Mouse (Mus musculus): ENCODE results near the gene Cd5l. TPM values are rescaled to one million over a fixed set of nuclear protein-coding genes. Genes with fewer than 3 reads are reported as not detected.

Cd5l gene
- polyA plus RNA-seq, 1 experiment from 2014 or later: 0.60 TPM

DNA sequence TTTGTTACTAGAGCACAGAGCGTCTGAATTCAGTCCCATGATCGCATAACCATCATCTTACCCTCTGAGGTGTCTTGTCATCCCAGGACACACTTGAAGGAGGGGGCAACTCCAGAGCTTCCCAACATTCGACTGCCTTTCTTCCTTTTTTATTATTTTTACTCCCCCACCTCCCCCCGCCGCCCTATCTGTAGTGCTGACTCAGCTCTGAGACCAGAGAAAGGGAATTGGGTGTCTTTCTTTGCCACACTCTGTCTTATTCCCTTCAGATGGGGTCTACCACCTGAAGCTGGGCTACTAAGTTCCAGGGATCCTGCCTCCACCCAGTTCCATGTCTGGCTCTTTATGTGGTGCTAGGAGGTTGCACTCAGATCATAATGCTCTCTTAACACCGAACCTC, 52.9 kb downstream of the Cd5l start:
- 78% methylated on average over 6 of the region's 6 CpGs for WGBS
- no peaks in the 10 kb centered on the region for H3K27me3 ChIP-seq
- no peak overlapping the region for H3K4me2 ChIP-seq
- H3K36me3 ChIP-seq: no peaks in the 10 kb centered on the region
- no peak overlapping the region for H3K4me3 ChIP-seq
- ATAC-seq (ENCODE audit: insufficient number of reproducible peaks, low FRiP score, low TSS enrichment, low read depth): no peak
- H3K4me1 ChIP-seq: 0 out of 2 replicates have a peak, but pooled peaks cover 3% of the 10 kb centered on the region
- H3K9ac ChIP-seq: no peak overlapping the region
- no peak overlapping the region for H3K27ac ChIP-seq
- no peaks in the 10 kb centered on the region for H3K9me3 ChIP-seq

DNA sequence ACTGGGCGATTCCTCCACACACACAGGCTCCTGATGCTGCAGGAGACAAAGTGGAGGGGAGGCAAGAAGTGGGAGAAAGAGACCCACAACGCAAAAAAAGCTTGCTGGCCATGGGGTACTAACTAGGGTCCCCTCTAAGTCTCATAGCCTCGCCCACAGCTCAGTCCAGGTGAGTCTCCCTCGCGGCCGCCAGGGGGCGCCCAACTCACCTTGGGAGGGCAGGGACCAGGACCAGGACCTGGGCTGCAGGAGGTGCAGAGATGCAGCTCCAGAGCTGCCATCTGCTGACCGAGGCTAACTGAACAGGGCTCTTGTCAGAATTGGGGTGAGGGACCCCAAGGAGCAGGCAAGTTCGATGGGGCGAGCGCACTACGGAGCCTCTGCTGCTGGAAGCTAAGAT, 53.5 kb downstream of the Cd5l start:
- Histone ChIP-seq H3K27ac (no peak overlapping the region), H3K4me2 (no peak overlapping the region), H3K9ac (no peak overlapping the region), H3K9me3 (no peaks in the 10 kb centered on the region), H3K36me3 (no peaks in the 10 kb centered on the region), H3K27me3 (no peaks in the 10 kb centered on the region), H3K4me1 (0 out of 2 replicates have a peak, but pooled peaks cover 3% of the 10 kb centered on the region), H3K4me3 (no peak overlapping the region)
- peak; percentile 61; the same call in 1 of the 2 replicates for ATAC-seq (ENCODE audit: insufficient number of reproducible peaks, low FRiP score, low TSS enrichment, low read depth)
- WGBS: 5% methylated on average over 12 of the region's 12 CpGs

DNA sequence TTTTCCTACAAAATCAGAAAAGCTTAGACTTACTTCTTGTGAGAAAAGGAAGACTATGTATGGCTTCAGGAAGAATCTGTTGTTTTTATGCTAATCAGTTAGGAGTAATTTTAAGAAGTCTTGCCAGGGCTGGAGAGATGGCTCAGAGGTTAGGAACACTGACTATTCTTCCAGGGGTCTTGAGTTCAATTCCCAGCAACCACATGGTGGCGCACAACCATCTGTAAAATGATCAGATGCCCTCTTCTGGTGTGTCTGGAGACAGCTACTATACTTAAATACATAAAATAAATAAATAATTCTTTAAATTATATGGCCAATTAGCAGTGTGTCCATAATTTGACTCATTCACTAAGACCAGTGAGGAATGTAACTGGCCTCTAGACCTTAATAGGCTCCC, 63.0 kb downstream of the Cd5l start:
- WGBS: 55% methylated on average over 1 of the region's 1 CpGs
- H3K4me1 ChIP-seq: no peaks in the 10 kb centered on the region

More for the DNA sequence above, 63.0 kb downstream of the Cd5l start:
- Histone ChIP-seq H3K27ac (no peak overlapping the region), H3K9me3 (no peaks in the 10 kb centered on the region), H3K27me3 (no peaks in the 10 kb centered on the region), H3K36me3 (no peaks in the 10 kb centered on the region), H3K4me3 (no peak overlapping the region), H3K9ac (no peak overlapping the region), H3K4me2 (no peak overlapping the region)
- no peak for ATAC-seq (ENCODE audit: insufficient number of reproducible peaks, low FRiP score, low TSS enrichment, low read depth)

Other genes with a start within 250 kb of the Cd5l start
- 17.9 and 19.5 TPM in 2 replicates for gene Kirrel, start 183.1 kb upstream of the Cd5l start, polyA plus RNA-seq (2015; fragmentation: Nextera tagmentation; extraction: Ambion mirVana)
- 16.8 and 17.9 TPM in 2 replicates for gene Fcrls, start 94.1 kb upstream of the Cd5l start, polyA plus RNA-seq (2015; fragmentation: Nextera tagmentation; extraction: Ambion mirVana)
- gene Fcrl1, start 18.5 kb downstream of the Cd5l start, polyA plus RNA-seq (2015; fragmentation: Nextera tagmentation; extraction: Ambion mirVana): 0.27 TPM in 1 of 2 replicates, not detected in the other
- not detected in 2 replicates for gene Fcrl5, start 77.9 kb downstream of the Cd5l start, polyA plus RNA-seq (2015; fragmentation: Nextera tagmentation; extraction: Ambion mirVana)
- 22.7 and 27.7 TPM in 2 replicates for gene Etv3, start 167.5 kb downstream of the Cd5l start, polyA plus RNA-seq (2015; fragmentation: Nextera tagmentation; extraction: Ambion mirVana)

Data from limb, embryonic 15.5 days (tissue).